Mouse (Mus musculus) lung, adult 2 months (tissue): ENCODE data around the gene Rheb. TPM values are rescaled to one million over a fixed set of nuclear protein-coding genes. Genes with fewer than 3 reads are reported as not detected.

ENCODE experiments used
- DNase-seq: peaks from one replicate; pipeline ENCODE4 v3.0.0; 2022
- H3K4me1 ChIP-seq: fragments of 200-500 bp; 2 replicates; pipeline ENCODE4 v1.6.1; 2011; ENCODE audit warnings: low read length; ENCODE audit not compliant: control insufficient read depth, insufficient read depth
- H3K4me3 ChIP-seq: fragments of 200-500 bp; replicated peaks from 2 replicates; pipeline ENCODE3; 2011; ENCODE audit warnings: low read depth, mild to moderate bottlenecking, control low read depth, low read length; ENCODE audit errors: extremely low read depth
- CTCF ChIP-seq: fragments of 200-500 bp; IDR thresholded peaks from 2 replicates; pipeline ENCODE4 v1.5.1; 2011; ENCODE audit warnings: mild to moderate bottlenecking, low read length, control low read depth; ENCODE audit not compliant: insufficient read depth
- POLR2A ChIP-seq: fragments of 200-500 bp; IDR thresholded peaks from 2 replicates; pipeline ENCODE4 v1.6.1; 2011; ENCODE audit warnings: low read depth, mild to moderate bottlenecking, control low read depth, low read length, borderline replicate concordance; ENCODE audit errors: extremely low read depth
- WGBS: fragments of 180-500 bp; shearing (Covaris S2); methylation state at CpG from one replicate; pipeline ENCODE4 v1.1.7; 2018; 5-methylcytosine and 5-hydroxymethylcytosine counted together
- polyA plus RNA-seq: library from polyadenylated mRNA; depleted of rRNA; stranded (reverse); fragments of >200 nt; gene quantifications from 2 replicates; pipeline ENCODE4 v1.2.3, GENCODE M21; 2012; rRNA removed

Gene Rheb
- 27.1 and 28.9 TPM in 2 replicates for polyA plus RNA-seq

DNA sequence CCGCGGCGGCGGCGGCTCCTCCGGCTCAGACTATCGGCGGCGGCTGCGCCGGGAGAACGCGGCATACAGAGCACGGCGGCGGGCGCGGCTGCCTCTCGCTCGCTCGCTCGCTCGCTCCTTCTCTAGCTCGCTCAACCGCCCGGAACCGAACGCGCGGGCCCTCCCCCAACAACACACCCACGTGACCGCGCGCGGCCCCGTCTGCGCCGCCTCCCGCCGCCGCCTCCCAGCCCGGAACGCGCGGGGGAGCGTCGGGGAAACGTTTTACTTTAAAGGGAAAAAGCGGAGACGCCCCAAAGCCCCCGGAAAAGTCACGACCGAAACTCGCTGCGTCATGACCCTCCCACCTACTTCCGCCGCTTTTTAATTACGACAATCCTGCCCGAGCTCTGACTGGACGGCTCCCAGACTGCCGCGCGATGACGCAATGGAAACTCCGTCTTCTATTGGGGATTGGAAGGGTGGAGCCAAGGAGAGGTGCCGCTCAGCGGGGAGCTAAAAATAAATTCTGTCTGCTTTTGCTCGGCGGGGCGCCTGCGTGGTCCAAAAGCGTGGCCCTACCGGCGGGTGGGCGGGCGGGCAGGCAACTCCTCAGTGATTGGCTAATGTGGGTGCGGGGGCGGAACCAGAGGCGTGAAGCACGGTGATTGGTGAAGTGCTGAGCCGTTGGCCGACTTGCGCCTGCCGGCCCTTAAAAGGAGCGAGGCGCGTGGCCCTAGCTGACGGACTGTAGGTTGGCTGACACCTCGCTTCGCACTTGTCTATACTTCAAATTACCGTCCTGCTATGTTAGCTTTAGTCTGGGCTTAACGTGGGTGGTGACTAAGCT lies at the start of gene Rheb:
TSS of gene Rheb (minus strand) at position 351 of the 829 bp plus-strand sequence.
- peak; percentile 98 for DNase-seq
- 1% methylated on average over 92 of the region's 92 CpGs for WGBS
- Histone ChIP-seq H3K4me3 (peak within 1 kb of the TSS; percentile 87), H3K4me1 (peaks cover 22% of the 10 kb centered on the region)
- peak; percentile 74; the same call in 1 of the 2 replicates for TF ChIP-seq POLR2A
- TF ChIP-seq CTCF, result no peak

DNA sequence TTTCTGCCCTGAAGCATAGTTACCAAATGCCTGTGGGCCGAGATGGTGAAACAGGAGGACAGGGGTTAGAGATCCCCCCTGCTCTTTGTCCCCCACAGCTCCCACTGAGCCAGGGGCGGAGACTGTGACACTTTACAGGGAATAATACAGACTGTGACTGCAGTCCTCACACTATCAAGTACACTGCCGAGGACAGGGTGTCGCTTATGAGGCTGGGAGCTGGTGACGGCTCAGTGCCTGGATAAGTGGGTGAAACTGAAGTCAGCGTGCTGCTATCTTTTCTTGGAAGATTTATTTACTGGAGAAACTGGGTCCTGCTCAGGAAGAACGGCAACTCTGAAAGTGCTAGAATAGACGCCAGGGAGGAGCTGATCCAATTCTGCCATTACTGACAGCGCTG lies 47.4 kb upstream of the Rheb start:
- 65% methylated on average over 9 of the region's 9 CpGs for WGBS
- Histone ChIP-seq H3K4me3 (no peak overlapping the region), H3K4me1 (no peaks in the 10 kb centered on the region)
- DNase-seq, result no peak
- TF ChIP-seq POLR2A (no peak), CTCF (no peak)

DNA sequence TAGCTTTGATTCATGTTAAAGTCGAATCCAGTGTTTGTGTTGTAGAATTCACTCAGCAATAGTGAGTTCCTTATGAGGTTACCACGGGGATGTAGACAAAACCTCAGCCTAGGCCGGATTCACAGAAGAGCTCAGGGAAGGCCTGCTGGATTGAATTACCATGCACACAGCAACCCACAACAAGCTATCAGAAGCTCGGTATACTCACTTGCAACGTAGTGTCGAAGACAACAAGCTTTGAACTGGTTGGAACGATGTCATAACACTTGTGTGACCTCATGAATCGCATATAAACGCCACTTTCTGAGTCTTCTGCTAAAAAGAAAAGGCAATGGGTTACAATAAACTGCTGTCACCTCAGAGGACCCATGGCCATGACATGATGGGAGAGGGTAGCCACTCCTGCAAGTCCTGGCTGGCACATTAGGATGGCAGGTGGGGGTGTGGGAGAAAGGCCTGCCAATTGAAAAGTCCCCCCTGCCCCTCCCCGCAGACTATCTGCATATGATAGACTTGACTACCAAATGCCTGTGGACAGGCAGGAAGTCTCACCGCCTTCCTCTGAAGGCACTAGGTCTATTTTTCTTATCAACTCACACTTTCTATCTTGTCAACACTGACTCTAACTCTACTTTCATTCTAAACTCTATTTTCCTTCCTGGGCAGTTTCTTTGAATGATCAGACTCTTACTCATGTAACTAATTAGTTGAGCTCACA lies 46.6 kb upstream of the Rheb start:
- Histone ChIP-seq H3K4me3 (no peak overlapping the region), H3K4me1 (no peaks in the 10 kb centered on the region)
- WGBS, result 76% methylated on average over 11 of the region's 11 CpGs
- TF ChIP-seq CTCF, result no peak
- TF ChIP-seq POLR2A, result no peak
- no peak for DNase-seq

DNA sequence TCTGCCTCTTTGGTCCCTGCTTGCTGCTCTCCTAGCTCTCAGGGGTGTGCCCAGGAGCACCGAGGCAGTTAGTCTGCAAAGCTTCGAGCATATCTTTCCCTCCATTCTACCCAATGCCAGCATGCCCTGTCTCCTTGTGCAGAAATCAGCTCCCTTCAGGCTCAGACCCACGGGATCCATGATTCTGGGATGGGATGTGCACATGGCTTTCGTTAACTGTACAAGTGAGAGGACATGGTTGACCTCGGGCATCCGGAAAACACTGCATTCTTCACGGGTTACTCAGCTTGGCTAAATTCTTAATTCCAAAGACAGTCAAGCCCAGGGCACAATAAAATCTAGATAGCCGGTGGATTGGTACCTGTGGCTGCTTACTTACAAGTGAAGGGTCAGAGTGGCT lies 44.8 kb upstream of the Rheb start:
- Histone ChIP-seq H3K4me3 (no peak overlapping the region), H3K4me1 (no peaks in the 10 kb centered on the region)
- WGBS, result 86% methylated on average over 8 of the region's 8 CpGs
- no peak for DNase-seq
- no peak for TF ChIP-seq POLR2A
- TF ChIP-seq CTCF, result no peak

DNA sequence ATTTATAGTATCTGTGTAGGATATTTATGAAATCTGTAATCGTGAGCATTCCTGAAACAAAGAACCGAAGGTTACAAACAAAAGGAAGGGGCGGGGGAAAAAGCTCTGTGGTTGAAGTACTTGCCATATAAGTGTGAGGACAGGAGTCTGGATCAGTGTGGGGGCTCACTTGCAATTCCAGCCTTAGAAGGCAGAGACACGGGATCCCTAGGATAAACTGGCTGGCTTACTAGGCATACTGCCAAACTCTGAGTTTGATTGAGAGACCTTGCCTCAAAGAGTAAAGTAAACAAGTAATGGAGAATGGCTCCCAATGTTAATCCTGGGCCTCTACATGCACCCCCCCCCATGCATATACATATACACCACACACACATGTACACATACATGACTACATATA lies 36.3 kb upstream of the Rheb start:
- TF ChIP-seq POLR2A (no peak), CTCF (no peak)
- 58% methylated on average over 4 of the region's 4 CpGs for WGBS

DNA sequence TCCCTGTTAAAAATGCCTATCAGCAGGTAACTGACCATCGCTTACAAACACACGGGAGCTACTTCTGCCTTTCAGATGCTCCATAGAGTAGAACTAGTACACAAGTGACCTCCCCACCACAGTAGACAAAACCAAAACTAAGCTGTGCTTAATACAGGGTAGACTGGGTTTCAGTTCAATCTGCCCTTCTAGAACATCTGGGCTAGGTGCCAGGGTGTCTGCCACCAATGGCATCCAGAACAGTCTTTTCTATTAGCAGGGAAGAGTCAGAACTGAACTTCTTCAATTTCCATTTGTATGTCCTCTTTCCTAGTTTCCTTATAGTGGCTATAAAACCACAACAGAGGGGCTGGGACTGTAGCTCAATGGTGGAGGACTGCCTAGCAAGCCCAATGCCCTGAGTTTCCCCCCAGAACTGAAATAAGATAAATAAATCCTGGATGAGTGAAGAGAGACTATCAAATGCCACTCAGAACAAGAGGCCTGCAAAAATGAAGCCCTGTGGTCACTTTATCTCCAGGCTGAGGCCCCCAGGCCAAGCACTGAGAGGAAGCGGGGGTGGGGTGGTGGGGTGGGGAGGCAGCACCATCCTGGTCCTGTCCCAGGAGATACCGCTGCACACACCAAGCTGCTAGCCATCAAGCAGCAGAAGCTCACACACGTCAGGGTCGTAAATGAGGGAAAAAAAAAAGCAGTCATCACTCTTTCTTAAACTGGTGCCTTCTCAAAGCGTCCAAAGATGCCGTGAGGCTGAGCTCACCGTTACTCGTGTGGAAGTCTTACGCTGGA lies 35.6 kb upstream of the Rheb start:
- TF ChIP-seq CTCF, result no peak
- no peak for TF ChIP-seq POLR2A
- H3K4me3 ChIP-seq, result no peak overlapping the region
- no peaks in the 10 kb centered on the region for H3K4me1 ChIP-seq
- DNase-seq, result no peak
- 78% methylated on average over 11 of the region's 11 CpGs for WGBS

More for the DNA sequence above, 36.3 kb upstream of the Rheb start:
- H3K4me3 ChIP-seq, result no peak overlapping the region
- DNase-seq, result no peak
- no peaks in the 10 kb centered on the region for H3K4me1 ChIP-seq

DNA sequence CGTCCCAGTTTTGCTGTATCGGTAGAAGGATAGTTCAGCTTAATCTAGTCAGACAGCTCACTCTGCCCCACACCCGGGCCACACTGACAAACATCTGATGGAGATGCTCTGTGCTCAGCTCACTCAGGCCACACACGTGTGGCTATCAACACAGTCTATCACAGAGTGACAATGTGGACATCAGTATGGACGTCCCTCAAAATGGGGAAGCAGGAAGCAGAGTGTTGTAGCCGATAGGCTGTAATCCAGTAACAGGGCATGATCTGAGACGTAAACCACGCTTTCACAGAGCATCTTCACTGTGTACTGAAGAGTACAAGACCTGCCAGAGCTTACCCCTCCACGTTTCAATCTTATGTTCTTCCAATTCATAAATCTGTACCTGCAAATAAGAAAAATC lies 34.2 kb upstream of the Rheb start:
- TF ChIP-seq CTCF (no peak), POLR2A (no peak)
- DNase-seq, result no peak
- WGBS, result 82% methylated on average over 9 of the region's 9 CpGs
- Histone ChIP-seq H3K4me1 (no peaks in the 10 kb centered on the region), H3K4me3 (no peak overlapping the region)

DNA sequence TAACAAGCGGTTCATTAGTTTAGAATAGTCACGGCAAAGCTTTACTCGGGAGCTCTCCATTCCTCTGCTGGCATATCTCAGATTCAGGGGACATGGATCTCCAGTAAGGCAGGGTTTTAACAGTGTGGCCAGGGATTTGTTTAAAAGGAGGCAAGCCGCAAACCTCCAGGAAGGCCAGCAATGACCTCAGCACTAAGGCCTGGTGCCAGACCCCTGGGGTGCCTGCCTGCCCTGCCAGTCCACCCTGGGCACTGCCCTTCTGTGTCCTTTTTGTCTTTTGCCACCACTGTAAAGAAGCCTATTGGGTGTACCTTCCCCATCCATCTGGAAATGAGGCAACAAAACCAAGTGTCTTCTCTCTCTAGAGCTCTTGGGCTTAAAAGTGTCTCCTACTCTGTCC lies 31.7 kb upstream of the Rheb start:
- H3K4me1 ChIP-seq, result no peaks in the 10 kb centered on the region
- no peak for TF ChIP-seq CTCF
- DNase-seq, result no peak
- H3K4me3 ChIP-seq, result no peak overlapping the region
- 85% methylated on average over 4 of the region's 4 CpGs for WGBS

DNA sequence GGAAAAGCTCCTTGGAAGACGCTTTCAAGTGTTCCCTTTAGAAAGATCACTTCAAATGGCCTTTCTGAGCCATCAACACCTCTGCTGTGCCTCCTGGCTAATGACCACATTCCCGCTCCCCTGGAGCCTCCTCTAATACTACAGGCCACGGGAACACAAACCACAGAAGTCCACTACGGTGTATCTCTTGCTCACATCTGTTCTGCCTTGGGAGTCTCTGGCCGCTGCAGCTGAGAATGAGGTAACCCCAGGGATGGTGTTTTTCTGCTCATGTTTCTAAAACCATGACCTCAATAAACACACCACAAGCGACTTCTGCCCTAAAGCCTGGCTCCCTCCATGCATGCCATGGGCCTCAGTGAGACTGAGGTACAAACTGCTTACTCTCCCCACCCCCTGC lies 30.8 kb upstream of the Rheb start:
- H3K4me3 ChIP-seq, result no peak overlapping the region
- WGBS, result 75% methylated on average over 6 of the region's 6 CpGs
- TF ChIP-seq POLR2A (no peak), CTCF (no peak)
- DNase-seq, result no peak
- H3K4me1 ChIP-seq, result no peaks in the 10 kb centered on the region

DNA sequence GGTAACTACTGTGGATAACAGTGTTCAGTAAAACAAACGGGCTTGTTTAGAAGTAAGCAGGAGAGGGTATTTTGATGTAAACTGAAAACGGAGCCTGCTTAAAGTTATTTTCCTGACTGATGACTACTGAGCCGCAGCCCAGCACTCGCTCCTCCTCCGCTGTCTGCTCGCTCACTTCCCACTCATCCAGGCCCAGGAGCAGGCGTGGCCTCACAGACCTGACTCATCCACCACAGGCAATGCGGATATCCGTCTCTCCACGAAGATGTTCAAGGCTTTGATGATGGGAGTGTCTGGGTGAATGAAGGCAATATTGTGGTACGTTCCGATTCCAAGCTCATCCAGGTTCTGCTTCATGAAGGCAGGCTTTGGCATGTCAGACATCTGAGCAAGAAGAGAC lies 28.9 kb upstream of the Rheb start:
- TF ChIP-seq POLR2A, result no peak
- no peak for TF ChIP-seq CTCF
- 85% methylated on average over 12 of the region's 12 CpGs for WGBS
- DNase-seq, result no peak
- Histone ChIP-seq H3K4me3 (no peak overlapping the region), H3K4me1 (no peaks in the 10 kb centered on the region)
